Mouse (Mus musculus): ENCODE results near the gene Kcnn1.

Kcnn1 gene

GRCm38 (mm10) chr8:70816679-70817078, 46.4 kb downstream of the Kcnn1 start:
- DNase-seq (ENCODE audit: low read depth, low spot score): no peak

- no peak for DNase-seq (ENCODE audit: low read depth, low spot score)
Observed at GRCm38 (mm10) chr8:70812885-70813284, 50.2 kb downstream of the Kcnn1 start.

GRCm38 (mm10) chr8:70812055-70812454, 51.0 kb downstream of the Kcnn1 start:
- no peak for DNase-seq (ENCODE audit: low read depth, low spot score)

- DNase-seq (ENCODE audit: low read depth, low spot score): peak; percentile 77
Observed at GRCm38 (mm10) chr8:70810962-70811680, 51.9 kb downstream of the Kcnn1 start.

- DNase-seq (ENCODE audit: low read depth, low spot score): no peak
Observed at GRCm38 (mm10) chr8:70808955-70809701, 53.9 kb downstream of the Kcnn1 start.

- DNase-seq (ENCODE audit: low read depth, low spot score): peak; percentile 74
Observed at GRCm38 (mm10) chr8:70808239-70808638, 54.8 kb downstream of the Kcnn1 start, which contains the start of gene Il12rb1. Il12rb1 (plus strand) TSS chr8:70808449.

- no peak for DNase-seq (ENCODE audit: low read depth, low spot score)
Observed at GRCm38 (mm10) chr8:70807304-70807703, 55.8 kb downstream of the Kcnn1 start.

- peak; percentile 77 for DNase-seq (ENCODE audit: low read depth, low spot score)
Observed at GRCm38 (mm10) chr8:70806541-70806940, 56.5 kb downstream of the Kcnn1 start.

GRCm38 (mm10) chr8:70804481-70805206, 58.4 kb downstream of the Kcnn1 start, which contains the start of gene Mast3:
Mast3 (minus strand) TSS chr8:70805054.
- peak; percentile 85 for DNase-seq (ENCODE audit: low read depth, low spot score)

GRCm38 (mm10) chr8:70803761-70804480, 59.1 kb downstream of the Kcnn1 start:
- DNase-seq (ENCODE audit: low read depth, low spot score): peak; percentile 57

GRCm38 (mm10) chr8:70802786-70803510, 60.1 kb downstream of the Kcnn1 start:
- no peak for DNase-seq (ENCODE audit: low read depth, low spot score)

- no peak for DNase-seq (ENCODE audit: low read depth, low spot score)
Observed at GRCm38 (mm10) chr8:70801830-70802229, 61.2 kb downstream of the Kcnn1 start.

- DNase-seq (ENCODE audit: low read depth, low spot score): peak; percentile 77
Observed at GRCm38 (mm10) chr8:70801156-70801555, 61.9 kb downstream of the Kcnn1 start.

- no peak for DNase-seq (ENCODE audit: low read depth, low spot score)
Observed at GRCm38 (mm10) chr8:70800648-70801047, 62.4 kb downstream of the Kcnn1 start.

GRCm38 (mm10) chr8:70798281-70798680, 64.8 kb downstream of the Kcnn1 start:
- DNase-seq (ENCODE audit: low read depth, low spot score): no peak

GRCm38 (mm10) chr8:70797081-70798070, 65.7 kb downstream of the Kcnn1 start:
- peak; percentile 94 for DNase-seq (ENCODE audit: low read depth, low spot score)

GRCm38 (mm10) chr8:70796403-70797080, 66.5 kb downstream of the Kcnn1 start:
- DNase-seq (ENCODE audit: low read depth, low spot score): no peak

- DNase-seq (ENCODE audit: low read depth, low spot score): no peak
Observed at GRCm38 (mm10) chr8:70795370-70795769, 67.7 kb downstream of the Kcnn1 start.

- no peak for DNase-seq (ENCODE audit: low read depth, low spot score)
Observed at GRCm38 (mm10) chr8:70794215-70794614, 68.8 kb downstream of the Kcnn1 start.
